ENCODE assay signal across 22 mouse cellular contexts in genomic region chr10:69340001-69340400, GRCm38 (mm10).
"Had no signal": no experiment of that assay in that cellular context is flagged by ENCODE, and none has a peak within 500 bp of the region (broad histone marks: within the 10 kb centered on the region; RNA-seq: fewer than 3 reads in every experiment).

No protein-coding gene starts in this region.

- H3K4me1 ChIP-seq: limb, embryonic 10.5 days; limb, embryonic 13.5 days; midbrain, embryonic 12.5 days; midbrain, embryonic 15.5 days; stomach, embryonic 15.5 days had no signal

- H3K9ac ChIP-seq: limb, embryonic 13.5 days; liver, embryonic 12.5 days; liver, embryonic 15.5 days; lung, embryonic 15.5 days; midbrain, embryonic 12.5 days; midbrain, embryonic 15.5 days; neural tube, embryonic 13.5 days; stomach, embryonic 15.5 days had no signal

- H3K9me3 ChIP-seq: limb, embryonic 10.5 days; limb, embryonic 13.5 days; liver, embryonic 12.5 days; liver, embryonic 15.5 days; lung, embryonic 15.5 days; midbrain, embryonic 12.5 days; midbrain, embryonic 15.5 days; neural tube, embryonic 13.5 days; stomach, embryonic 15.5 days had no signal

- H3K4me2 ChIP-seq: limb, embryonic 13.5 days; liver, embryonic 12.5 days; liver, embryonic 15.5 days; lung, embryonic 15.5 days; midbrain, embryonic 12.5 days; midbrain, embryonic 15.5 days; neural tube, embryonic 13.5 days; stomach, embryonic 15.5 days had no signal

- H3K27me3 ChIP-seq: limb, embryonic 13.5 days; liver, embryonic 12.5 days; liver, embryonic 15.5 days; lung, embryonic 15.5 days; midbrain, embryonic 12.5 days; midbrain, embryonic 15.5 days; neural tube, embryonic 13.5 days; stomach, embryonic 15.5 days had no signal

- H3K4me3 ChIP-seq: limb, embryonic 10.5 days; limb, embryonic 13.5 days; liver, embryonic 12.5 days; liver, embryonic 15.5 days; lung, embryonic 15.5 days; midbrain, embryonic 12.5 days; midbrain, embryonic 15.5 days; neural tube, embryonic 13.5 days; stomach, embryonic 15.5 days had no signal

- H3K27ac ChIP-seq: limb, embryonic 10.5 days; limb, embryonic 13.5 days; liver, embryonic 12.5 days; liver, embryonic 15.5 days; lung, embryonic 15.5 days; midbrain, embryonic 12.5 days; midbrain, embryonic 15.5 days; neural tube, embryonic 13.5 days; stomach, embryonic 15.5 days had no signal

- H3K36me3 ChIP-seq: midbrain, embryonic 15.5 days had no signal

- DNase-seq: kidney, adult 2 months; kidney, postnatal 10 days; kidney, postnatal 4 days; liver; lung, adult 18-20 months; lung, postnatal 10 days; lung, postnatal 36 days; retina, postnatal 1 day; right cerebral cortex, postnatal 25 days; spleen, adult 18-20 months; thymus, adult 2 months; thymus, postnatal 14 days; thymus, postnatal 4 days had no signal

- ATAC-seq: liver, embryonic 12.5 days; midbrain, embryonic 15.5 days had no signal
